Mouse (Mus musculus) cerebellum, adult 11 months (tissue): ENCODE measurements around the gene A530084C06Rik.

ENCODE experiments used
- DNase-seq: peaks from one replicate; pipeline ENCODE4 v3.0.0; 2022

The A530084C06Rik gene

GRCm38 (mm10) chr13:31534726-31535125 is 24.4 kb downstream of the A530084C06Rik start:
- no peak for DNase-seq

GRCm38 (mm10) chr13:31531651-31532061 is 27.5 kb downstream of the A530084C06Rik start:
- no peak for DNase-seq

DNA sequence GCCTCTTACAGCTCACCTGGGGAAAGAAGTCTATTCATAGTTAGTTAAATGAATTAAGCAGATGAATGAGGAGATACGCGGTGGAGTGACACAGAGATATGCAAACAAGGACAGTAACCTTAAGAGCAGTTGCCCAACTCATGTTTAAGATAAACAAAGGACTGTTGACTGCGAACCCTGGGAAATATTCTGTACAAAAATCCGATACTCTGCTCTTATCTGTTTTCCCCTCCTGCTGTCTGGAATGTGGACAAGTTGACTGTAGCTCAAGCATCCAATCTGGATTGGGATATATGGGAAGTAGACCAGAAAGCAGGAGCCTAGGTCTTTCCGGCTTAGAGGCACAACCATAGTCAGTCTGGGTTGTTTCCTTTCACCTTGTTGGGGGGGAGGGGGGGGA is 27.9 kb downstream of the A530084C06Rik start:
- DNase-seq, result no peak

DNA sequence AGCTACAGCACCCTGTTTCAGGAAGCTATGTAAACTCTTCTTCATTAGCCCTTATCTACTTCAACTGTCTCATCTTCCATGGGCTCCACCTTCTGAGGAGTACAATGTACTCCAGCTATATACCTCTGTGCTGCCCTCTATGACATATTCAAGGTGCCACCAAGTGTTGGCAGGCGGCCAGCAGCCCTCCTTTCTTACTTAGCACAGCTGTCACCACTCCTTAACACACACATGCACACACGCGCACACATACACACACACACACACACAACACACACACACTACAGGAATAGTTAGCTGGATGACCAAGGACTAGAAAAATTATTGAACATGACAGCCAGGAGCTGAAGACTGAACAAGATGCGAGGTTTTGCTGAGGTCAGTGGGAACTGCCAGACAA is 34.2 kb downstream of the A530084C06Rik start:
- DNase-seq, result no peak

DNA sequence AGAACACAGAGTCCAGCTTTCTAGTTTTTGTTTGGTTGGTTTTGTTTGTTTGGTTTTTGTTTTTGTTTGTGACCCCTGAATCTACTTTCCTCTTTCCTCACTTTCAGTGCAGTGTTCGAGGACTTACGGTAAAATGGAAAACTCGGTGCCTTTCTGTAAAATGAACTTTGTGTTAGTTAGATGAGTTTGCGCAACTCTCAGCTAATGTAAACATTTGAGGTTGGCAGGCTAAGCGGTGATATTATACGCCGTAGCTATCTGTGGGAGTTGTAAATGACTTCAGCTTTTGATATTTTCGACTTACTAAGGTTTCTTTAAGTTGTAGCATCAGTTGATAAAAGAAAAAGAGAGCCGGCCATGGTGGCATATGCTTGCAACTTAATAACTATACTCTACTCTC is 40.2 kb downstream of the A530084C06Rik start:
- DNase-seq, result no peak

DNA sequence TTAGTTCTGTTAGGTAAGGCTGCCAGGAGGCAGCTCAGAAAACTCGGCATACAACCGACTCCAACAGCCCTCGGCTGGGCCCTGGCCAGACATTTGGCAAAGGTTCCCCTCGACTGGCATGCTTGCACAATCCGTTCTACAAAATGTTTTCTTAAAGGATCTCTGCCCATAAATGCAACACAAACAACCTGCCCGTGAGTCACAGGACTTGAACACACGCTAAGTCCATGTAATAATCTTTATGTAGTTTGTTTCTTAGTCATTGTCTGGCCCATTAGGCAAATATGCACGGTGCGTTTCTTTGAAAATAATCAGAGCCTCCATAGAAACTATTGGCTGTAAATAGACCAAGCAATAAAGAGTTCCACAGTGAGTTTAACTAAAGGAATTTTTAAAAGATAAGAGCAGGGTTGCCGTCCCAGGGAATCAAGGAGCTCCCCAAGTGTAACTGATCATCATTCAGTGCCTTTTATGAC is 40.7 kb downstream of the A530084C06Rik start:
- DNase-seq, result no peak

GRCm38 (mm10) chr13:31515261-31515660 is 43.9 kb downstream of the A530084C06Rik start:
- no peak for DNase-seq

DNA sequence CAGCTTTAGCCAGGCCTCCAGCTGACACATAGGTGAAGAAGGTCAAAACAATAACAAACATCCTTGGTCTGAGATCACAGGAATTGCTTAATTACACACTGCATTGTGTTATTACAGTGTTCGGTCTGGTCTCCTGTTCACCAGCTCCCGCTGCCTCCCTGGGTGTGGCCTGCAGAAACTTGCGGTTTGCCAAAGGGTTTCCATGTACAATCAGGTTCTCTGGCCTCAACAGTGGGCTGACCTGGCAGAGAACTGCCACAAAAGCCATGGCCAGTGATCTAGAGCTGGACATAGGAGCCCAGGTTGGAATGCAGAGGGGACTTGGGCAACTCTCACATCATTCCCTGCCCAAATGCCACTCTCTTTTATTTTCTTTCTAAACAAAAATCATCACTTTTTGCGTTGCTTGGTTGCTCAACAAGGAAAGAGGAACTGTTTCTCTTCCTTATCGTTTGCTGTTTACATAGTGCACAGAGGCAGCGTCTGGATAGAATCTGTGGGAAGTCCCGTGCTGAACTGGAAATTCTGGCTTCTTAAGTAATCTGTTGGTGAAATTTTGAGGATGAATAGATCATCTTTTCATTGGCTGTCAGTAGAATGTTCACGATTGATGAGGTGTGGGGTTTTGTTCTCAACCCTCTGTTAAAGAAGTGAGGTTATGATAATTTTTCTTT is 52.5 kb downstream of the A530084C06Rik start:
- DNase-seq, result no peak
